Mouse (Mus musculus): Measurements from ENCODE around the gene Grhl1. TPM values are rescaled to one million over a fixed set of nuclear protein-coding genes. Genes with fewer than 3 reads are reported as not detected.

Grhl1 gene
- polyA plus RNA-seq, 1 experiment from 2014 or later, result 0.42 TPM

DNA sequence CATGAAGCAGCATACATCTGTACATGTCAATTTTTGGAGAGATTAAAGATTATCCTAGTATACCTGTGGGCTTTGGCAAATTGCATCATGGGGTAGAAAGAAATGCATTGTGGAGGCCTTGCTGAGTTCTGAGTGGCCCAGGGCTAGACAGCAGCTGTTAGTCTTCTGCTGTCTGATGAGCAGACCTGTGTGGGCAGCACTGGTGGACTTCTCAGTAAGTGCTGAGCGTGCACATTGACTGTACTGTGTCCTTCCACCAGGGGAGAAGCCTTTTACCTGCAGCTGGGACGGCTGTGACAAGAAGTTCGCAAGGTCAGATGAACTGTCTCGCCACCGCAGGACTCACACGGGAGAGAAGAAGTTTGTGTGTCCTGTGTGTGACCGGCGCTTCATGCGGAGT is 87.8 kb downstream of the Grhl1 start:
- Histone ChIP-seq H3K27ac (ENCODE audit: low read length) (no peak overlapping the region), H3K4me2 (ENCODE audit: low read depth, low read length) (no peak overlapping the region), H3K36me3 (ENCODE audit: control insufficient read depth, insufficient read depth) (peaks cover 56% of the 10 kb centered on the region), H3K9me3 (replicated peaks; ENCODE audit: control insufficient read depth, low read length) (no peaks in the 10 kb centered on the region), H3K27me3 (ENCODE audit: control insufficient read depth, insufficient read depth, low read depth, low read length) (no peaks in the 10 kb centered on the region), H3K9ac (ENCODE audit: low read depth, low read length) (no peak overlapping the region), H3K4me3 (ENCODE audit: low read depth, low read length) (no peak overlapping the region), H3K4me1 (ENCODE audit: control insufficient read depth, low read depth, low read length) (peaks cover 40% of the 10 kb centered on the region)
- no peak for ATAC-seq (ENCODE audit: low read depth)
- WGBS (ENCODE audit: insufficient replicate concordance), result 93% methylated on average over 9 of the region's 9 CpGs

GRCm38 (mm10) chr12:24661100-24661499 is 89.0 kb downstream of the Grhl1 start:
- no peak overlapping the region for H3K4me3 ChIP-seq (ENCODE audit: low read depth, low read length)
- H3K4me1 ChIP-seq (ENCODE audit: control insufficient read depth, low read depth, low read length), result peaks cover 28% of the 10 kb centered on the region
- 48% methylated on average over 4 of the region's 4 CpGs for WGBS (ENCODE audit: insufficient replicate concordance)
- peak; percentile 77 for ATAC-seq (ENCODE audit: low read depth)
- H3K4me2 ChIP-seq (ENCODE audit: low read depth, low read length), result no peak overlapping the region
- peak overlapping the region; percentile 21; the same call in 1 of the 2 replicates for H3K27ac ChIP-seq (ENCODE audit: low read length)
- H3K9me3 ChIP-seq (replicated peaks; ENCODE audit: control insufficient read depth, low read length), result no peaks in the 10 kb centered on the region
- no peak overlapping the region for H3K9ac ChIP-seq (ENCODE audit: low read depth, low read length)
- no peaks in the 10 kb centered on the region for H3K27me3 ChIP-seq (ENCODE audit: control insufficient read depth, insufficient read depth, low read depth, low read length)
- peaks cover 44% of the 10 kb centered on the region for H3K36me3 ChIP-seq (ENCODE audit: control insufficient read depth, insufficient read depth)

DNA sequence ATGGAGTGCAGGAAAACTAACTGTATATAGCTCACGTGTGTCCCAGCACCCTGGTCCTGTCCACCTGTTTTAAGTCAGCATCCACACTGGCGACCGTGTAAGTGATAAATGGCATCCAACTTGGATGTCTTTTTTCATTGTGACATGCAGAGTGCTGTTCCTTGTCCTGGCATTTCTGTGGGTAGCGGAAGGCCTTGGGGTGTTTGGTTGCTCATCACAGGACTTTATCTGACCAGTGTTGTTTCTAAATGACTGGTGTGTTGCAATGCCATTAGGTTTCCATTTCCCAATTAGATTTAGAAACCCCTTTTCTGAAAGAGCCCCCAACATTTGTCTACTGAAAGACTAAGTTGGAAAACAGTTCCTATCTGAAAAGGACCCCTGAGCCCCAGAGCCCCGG is 90.0 kb downstream of the Grhl1 start:
- Histone ChIP-seq H3K4me2 (ENCODE audit: low read depth, low read length) (no peak overlapping the region), H3K4me3 (ENCODE audit: low read depth, low read length) (no peak overlapping the region), H3K36me3 (ENCODE audit: control insufficient read depth, insufficient read depth) (peaks cover 35% of the 10 kb centered on the region), H3K9me3 (replicated peaks; ENCODE audit: control insufficient read depth, low read length) (no peaks in the 10 kb centered on the region), H3K4me1 (ENCODE audit: control insufficient read depth, low read depth, low read length) (peaks cover 20% of the 10 kb centered on the region), H3K27me3 (ENCODE audit: control insufficient read depth, insufficient read depth, low read depth, low read length) (no peaks in the 10 kb centered on the region), H3K27ac (ENCODE audit: low read length) (no peak overlapping the region), H3K9ac (ENCODE audit: low read depth, low read length) (no peak overlapping the region)
- ATAC-seq (ENCODE audit: low read depth), result no peak
- 86% methylated on average over 5 of the region's 5 CpGs for WGBS (ENCODE audit: insufficient replicate concordance)

Other genes starting within 250 kb of the Grhl1 start
- 7.1 and 7.4 TPM in 2 replicates for gene Taf1b, start 73.9 kb upstream of the Grhl1 start, polyA plus RNA-seq (2015; fragmentation: Nextera tagmentation; extraction: Ambion mirVana)
- 9.3 and 9.7 TPM in 2 replicates for gene Klf11, start 79.0 kb downstream of the Grhl1 start, polyA plus RNA-seq (2015; fragmentation: Nextera tagmentation; extraction: Ambion mirVana)
- gene Cys1, start 109.5 kb downstream of the Grhl1 start, polyA plus RNA-seq (2015; fragmentation: Nextera tagmentation; extraction: Ambion mirVana), result 0.37 and 0.67 TPM in 2 replicates
- gene Rrm2, start 136.0 kb downstream of the Grhl1 start, polyA plus RNA-seq (2015; fragmentation: Nextera tagmentation; extraction: Ambion mirVana), result 418 and 451 TPM in 2 replicates